Mouse (Mus musculus) granulocyte monocyte progenitor cell, adult 5-6 weeks (primary cell): ENCODE measurements around the gene Piezo1. TPM values are rescaled to one million over a fixed set of nuclear protein-coding genes. Genes with fewer than 3 reads are reported as not detected.

Experiments
- ATAC-seq: replicated peaks from 2 replicates; pipeline ENCODE4 v1.8.0; 2016; ENCODE audit warnings: mild to moderate bottlenecking, moderate TSS enrichment, inconsistent platforms; ENCODE audit not compliant: poor library complexity, severe bottlenecking
- total RNA-seq, 2 experiments: library from RNA; stranded (forward) in 1 of 2; stranded (reverse) in 1 of 2; fragments of 200-712, 200-1000 nt in 1 of 2; fragments of >200 nt in 1 of 2; fragmentation: Nextera tagmentation in 1 of 2; gene quantifications; 2 replicates each; pipeline ENCODE4 v1.2.3; 2014 to 2017

Gene Piezo1
- total RNA-seq, 2 experiments from 2014 or later: 19.4 to 22.4 TPM

GRCm38 (mm10) chr8:122435375-122435774 lies 115.8 kb downstream of the Piezo1 start:
- ATAC-seq: no peak

DNA sequence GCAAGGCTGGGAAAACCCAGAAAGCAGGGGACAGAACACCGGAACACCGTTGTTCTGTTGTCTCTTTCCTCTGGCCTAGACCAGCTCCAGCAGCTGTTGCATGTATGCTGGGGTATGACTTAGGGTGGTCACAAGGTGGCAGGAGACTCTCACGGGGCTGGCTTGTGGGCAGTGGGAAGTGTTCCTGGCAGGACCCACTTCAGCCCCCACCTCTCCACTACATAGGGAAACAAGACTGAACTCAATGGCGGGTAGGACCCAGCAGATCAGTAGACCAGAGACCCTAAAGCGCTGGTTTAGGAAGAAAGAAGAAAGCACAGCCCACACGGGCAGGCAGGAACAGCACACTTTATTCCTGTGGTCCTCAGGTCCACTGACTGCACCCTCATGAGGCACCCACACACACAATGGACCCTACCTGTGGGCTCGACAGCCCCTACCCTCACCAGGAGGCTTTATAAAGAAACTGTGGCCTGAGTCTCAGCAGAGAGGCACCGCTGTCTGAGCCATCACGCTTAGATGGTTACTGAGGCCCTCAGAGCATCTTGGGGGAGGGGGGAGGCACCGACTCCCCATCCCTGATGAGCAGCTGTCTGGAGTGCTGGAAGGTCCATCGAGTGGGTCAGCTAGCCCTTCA lies 117.7 kb downstream of the Piezo1 start:
- ATAC-seq: peak; percentile 20

DNA sequence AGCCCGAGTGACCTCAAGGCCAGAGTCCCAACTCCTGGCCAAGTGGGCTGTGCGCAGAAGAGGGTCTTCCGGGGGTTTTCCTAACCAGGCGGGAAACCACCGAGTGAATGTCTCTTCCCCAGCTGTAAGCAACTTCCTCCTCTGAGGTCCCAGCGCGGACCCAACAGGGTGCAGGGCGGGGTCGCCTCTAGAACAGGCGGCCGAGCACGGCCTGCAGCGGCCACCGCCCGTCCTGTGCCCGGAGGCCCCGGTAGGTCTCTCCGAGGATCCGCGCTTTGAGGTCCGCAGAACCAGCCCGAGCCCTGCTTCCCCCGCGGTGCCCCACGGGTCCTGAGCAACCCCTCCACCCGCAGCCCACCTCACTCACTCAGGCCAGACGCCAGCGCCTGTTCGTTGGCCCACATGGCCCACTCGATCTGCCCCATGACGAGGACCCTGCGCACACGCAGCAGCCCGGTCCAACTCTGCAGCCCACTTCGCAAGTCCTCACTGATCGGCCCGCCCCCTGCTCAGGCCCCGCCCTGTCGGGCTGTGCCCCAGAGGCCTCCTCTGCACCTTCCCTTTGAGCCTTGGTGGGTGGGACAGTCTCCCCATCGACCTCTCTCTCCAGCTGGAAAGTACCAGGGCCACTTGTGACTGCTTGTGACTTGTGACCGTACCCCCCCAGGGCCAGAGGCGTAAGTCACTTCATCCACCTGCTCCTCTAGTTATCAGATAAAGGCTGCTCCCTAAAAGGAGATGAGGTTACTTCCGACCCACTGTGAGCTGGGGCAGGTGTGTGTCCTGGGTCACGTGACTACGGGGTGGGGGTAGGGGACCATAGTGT lies 118.5 kb downstream of the Piezo1 start, which contains the start of gene Cyba:
Gene Cyba (minus strand): TSS at position 488 of the 826 bp plus-strand sequence.
- peak; percentile 54 for ATAC-seq

Other genes with a start within 250 kb of the Piezo1 start
- not detected in 2 replicates for gene Trhr2, start 190.6 kb downstream of the Piezo1 start, total RNA-seq (2014; fragmentation: Nextera tagmentation)
- not detected in 2 replicates for gene Trhr2, start 190.6 kb downstream of the Piezo1 start, total RNA-seq (2017)
- gene Zc3h18, start 174.7 kb downstream of the Piezo1 start, total RNA-seq (2014; fragmentation: Nextera tagmentation): 42.9 and 43.9 TPM in 2 replicates
- 66.9 and 67.0 TPM in 2 replicates for gene Zc3h18, start 174.7 kb downstream of the Piezo1 start, total RNA-seq (2017)
- gene Il17c, start 129.3 kb downstream of the Piezo1 start, total RNA-seq (2014; fragmentation: Nextera tagmentation): not detected in 2 replicates
- gene Il17c, start 129.3 kb downstream of the Piezo1 start, total RNA-seq (2017): not detected in 2 replicates
- gene Cyba, start 118.4 kb downstream of the Piezo1 start, total RNA-seq (2014; fragmentation: Nextera tagmentation): 188 and 257 TPM in 2 replicates
- gene Cyba, start 118.4 kb downstream of the Piezo1 start, total RNA-seq (2017): 94.4 and 126 TPM in 2 replicates
- gene Mvd, start 107.9 kb downstream of the Piezo1 start, total RNA-seq (2014; fragmentation: Nextera tagmentation): 8.8 and 10.0 TPM in 2 replicates
- 4.0 and 4.3 TPM in 2 replicates for gene Mvd, start 107.9 kb downstream of the Piezo1 start, total RNA-seq (2017)
- not detected in 2 replicates for gene Snai3, start 90.6 kb downstream of the Piezo1 start, total RNA-seq (2014; fragmentation: Nextera tagmentation)
- not detected in 2 replicates for gene Snai3, start 90.6 kb downstream of the Piezo1 start, total RNA-seq (2017)
- gene Rnf166, start 75.3 kb downstream of the Piezo1 start, total RNA-seq (2014; fragmentation: Nextera tagmentation): 40.5 and 41.2 TPM in 2 replicates
- 29.8 and 43.2 TPM in 2 replicates for gene Rnf166, start 75.3 kb downstream of the Piezo1 start, total RNA-seq (2017)
- 11.9 and 33.1 TPM in 2 replicates for gene Ctu2, start 75.2 kb downstream of the Piezo1 start, total RNA-seq (2014; fragmentation: Nextera tagmentation)
- gene Ctu2, start 75.2 kb downstream of the Piezo1 start, total RNA-seq (2017): 9.3 and 14.0 TPM in 2 replicates
- gene Cdt1, start 16.7 kb upstream of the Piezo1 start, total RNA-seq (2014; fragmentation: Nextera tagmentation): 76.0 and 153 TPM in 2 replicates
- 38.6 and 38.8 TPM in 2 replicates for gene Cdt1, start 16.7 kb upstream of the Piezo1 start, total RNA-seq (2017)
- gene Aprt, start 25.6 kb upstream of the Piezo1 start, total RNA-seq (2014; fragmentation: Nextera tagmentation): 276 and 290 TPM in 2 replicates
- 139 and 228 TPM in 2 replicates for gene Aprt, start 25.6 kb upstream of the Piezo1 start, total RNA-seq (2017)
- gene Galns, start 60.1 kb upstream of the Piezo1 start, total RNA-seq (2014; fragmentation: Nextera tagmentation): 39.0 and 46.3 TPM in 2 replicates
- gene Galns, start 60.1 kb upstream of the Piezo1 start, total RNA-seq (2017): 36.1 and 46.6 TPM in 2 replicates
- gene Trappc2l, start 60.3 kb upstream of the Piezo1 start, total RNA-seq (2014; fragmentation: Nextera tagmentation): 41.0 and 55.7 TPM in 2 replicates
- gene Trappc2l, start 60.3 kb upstream of the Piezo1 start, total RNA-seq (2017): 16.1 and 21.7 TPM in 2 replicates
- gene Pabpn1l, start 71.4 kb upstream of the Piezo1 start, total RNA-seq (2014; fragmentation: Nextera tagmentation): not detected in 2 replicates
- not detected in 2 replicates for gene Pabpn1l, start 71.4 kb upstream of the Piezo1 start, total RNA-seq (2017)
- gene Cbfa2t3, start 147.8 kb upstream of the Piezo1 start, total RNA-seq (2014; fragmentation: Nextera tagmentation): 35.4 and 37.7 TPM in 2 replicates
- gene Cbfa2t3, start 147.8 kb upstream of the Piezo1 start, total RNA-seq (2017): 8.3 and 16.0 TPM in 2 replicates
- 5.0 and 20.5 TPM in 2 replicates for gene Acsf3, start 224.2 kb upstream of the Piezo1 start, total RNA-seq (2014; fragmentation: Nextera tagmentation)
- gene Acsf3, start 224.2 kb upstream of the Piezo1 start, total RNA-seq (2017): 8.1 and 12.0 TPM in 2 replicates